Mouse (Mus musculus): Measurements from ENCODE around the gene Arhgef12. TPM values are rescaled to one million over a fixed set of nuclear protein-coding genes. Genes with fewer than 3 reads are reported as not detected.

Gene Arhgef12
- total and polyA plus RNA-seq, 3 experiments, result 34.8 to 150 (median 136) TPM

DNA sequence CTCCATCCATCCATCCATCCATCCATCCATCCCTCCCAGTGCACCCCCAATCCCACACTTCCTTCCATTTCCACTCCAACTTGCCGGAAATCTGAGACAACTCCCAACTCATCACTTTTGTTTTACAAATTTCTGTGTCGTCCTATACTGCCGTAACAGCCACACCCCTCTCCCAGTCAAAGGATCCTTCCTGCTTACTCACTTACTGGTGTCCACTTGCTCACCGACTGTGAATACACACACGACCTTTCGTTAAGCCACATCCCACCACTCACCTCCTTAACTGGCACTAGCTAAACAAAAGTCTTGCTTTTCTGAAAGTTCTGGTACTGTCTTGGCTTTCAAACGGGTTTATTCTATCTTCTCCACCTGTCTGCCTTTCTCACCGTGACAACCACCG, 87.4 kb downstream of the Arhgef12 start:
- H3K9ac ChIP-seq (ENCODE audit: low read depth, low read length), result no peak overlapping the region
- TF ChIP-seq EP300 (IDR thresholded peaks at IDR 0.05; ENCODE audit: insufficient read depth, low read depth, low read length), result no peak
- TF ChIP-seq CTCF (IDR thresholded peaks at IDR 0.05), result no peak
- TF ChIP-seq POLR2A (IDR thresholded peaks at IDR 0.05; ENCODE audit: insufficient read depth, low read depth, low read length), result no peak
- no peak overlapping the region for H3K27ac ChIP-seq
- peaks cover 36% of the 10 kb centered on the region for H3K36me3 ChIP-seq (ENCODE audit: control insufficient read depth, insufficient read depth, low read length)
- intact Hi-C loops (cut with DNase I), result no loop called here
- 92% methylated on average over 9 of the region's 9 CpGs for WGBS
- no peak overlapping the region for H3K4me3 ChIP-seq
- no peaks in the 10 kb centered on the region for H3K27me3 ChIP-seq (ENCODE audit: control insufficient read depth, insufficient read depth, low read length)
- no peaks in the 10 kb centered on the region for H3K79me2 ChIP-seq (replicated peaks; ENCODE audit: control insufficient read depth, insufficient read depth, low read length)
- DNase-seq, result no peak
- H3K4me1 ChIP-seq (ENCODE audit: control insufficient read depth, insufficient read depth, low read length), result peaks cover 9% of the 10 kb centered on the region

DNA sequence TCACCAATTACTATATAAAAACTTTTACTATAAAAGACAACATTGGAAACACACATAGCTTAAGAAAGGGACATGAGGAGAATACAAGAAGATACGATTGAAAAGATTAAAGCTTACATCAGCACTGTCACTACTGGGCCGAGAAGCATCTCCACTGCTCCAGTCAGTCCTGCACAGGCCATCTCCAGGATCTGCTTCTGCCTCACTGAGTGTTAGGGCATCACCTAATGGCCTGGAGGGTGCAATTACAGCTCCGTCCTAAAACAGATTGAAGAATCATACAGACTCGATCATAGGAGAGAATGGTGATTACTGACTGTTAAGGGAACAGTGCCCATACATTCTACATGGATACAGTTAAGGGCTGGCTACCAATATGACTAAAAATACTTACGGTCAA, 91.3 kb downstream of the Arhgef12 start:
- Histone ChIP-seq H3K4me1 (ENCODE audit: control insufficient read depth, insufficient read depth, low read length) (0 out of 2 replicates have a peak, but pooled peaks cover 1% of the 10 kb centered on the region), H3K27ac (peak overlapping the region; percentile 8; the same call in 1 of the 2 replicates), H3K9ac (ENCODE audit: low read depth, low read length) (no peak overlapping the region), H3K79me2 (replicated peaks; ENCODE audit: control insufficient read depth, insufficient read depth, low read length) (no peaks in the 10 kb centered on the region), H3K4me3 (no peak overlapping the region), H3K27me3 (ENCODE audit: control insufficient read depth, insufficient read depth, low read length) (no peaks in the 10 kb centered on the region), H3K36me3 (ENCODE audit: control insufficient read depth, insufficient read depth, low read length) (peaks cover 33% of the 10 kb centered on the region)
- intact Hi-C loops (cut with DNase I), result no loop called here
- DNase-seq, result no peak
- TF ChIP-seq POLR2A (IDR thresholded peaks at IDR 0.05; ENCODE audit: insufficient read depth, low read depth, low read length) (no peak), CTCF (IDR thresholded peaks at IDR 0.05) (peak; percentile 54)
- 76% methylated on average over 5 of the region's 5 CpGs for WGBS

DNA sequence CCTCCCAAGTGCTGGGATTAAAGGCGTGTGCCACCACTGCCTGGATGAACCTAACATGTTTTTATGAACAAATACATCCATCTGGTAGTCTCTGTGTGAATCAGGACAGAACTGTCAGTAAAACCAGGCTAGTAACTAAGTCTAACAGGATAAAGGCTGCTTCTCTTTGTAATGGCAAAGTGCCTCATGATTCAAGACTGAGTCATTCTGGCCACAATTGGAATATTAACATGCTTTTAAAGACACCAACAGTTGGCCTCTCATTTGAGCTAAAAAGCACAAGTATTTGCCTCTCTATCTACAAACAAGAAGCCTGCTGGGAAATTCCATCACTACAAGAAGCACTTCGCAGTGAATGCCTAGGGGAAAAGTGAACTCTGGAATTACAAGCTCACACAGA, 91.7 kb downstream of the Arhgef12 start:
- intact Hi-C loops (cut with DNase I), result no loop called here
- WGBS, result 70% methylated on average over 2 of the region's 2 CpGs
- no peaks in the 10 kb centered on the region for H3K27me3 ChIP-seq (ENCODE audit: control insufficient read depth, insufficient read depth, low read length)
- no peaks in the 10 kb centered on the region for H3K79me2 ChIP-seq (replicated peaks; ENCODE audit: control insufficient read depth, insufficient read depth, low read length)
- H3K4me1 ChIP-seq (ENCODE audit: control insufficient read depth, insufficient read depth, low read length), result 0 out of 2 replicates have a peak, but pooled peaks cover 1% of the 10 kb centered on the region
- no peak overlapping the region for H3K4me3 ChIP-seq
- no peak for DNase-seq
- peak overlapping the region; percentile 11; the same call in 1 of the 2 replicates for H3K27ac ChIP-seq
- TF ChIP-seq POLR2A (IDR thresholded peaks at IDR 0.05; ENCODE audit: insufficient read depth, low read depth, low read length), result no peak
- TF ChIP-seq CTCF (IDR thresholded peaks at IDR 0.05), result no peak
- TF ChIP-seq EP300 (IDR thresholded peaks at IDR 0.05; ENCODE audit: insufficient read depth, low read depth, low read length), result no peak
- H3K36me3 ChIP-seq (ENCODE audit: control insufficient read depth, insufficient read depth, low read length), result peaks cover 32% of the 10 kb centered on the region
- no peak overlapping the region for H3K9ac ChIP-seq (ENCODE audit: low read depth, low read length)

- Histone ChIP-seq H3K4me1 (ENCODE audit: control insufficient read depth, insufficient read depth, low read length) (0 out of 2 replicates have a peak, but pooled peaks cover 1% of the 10 kb centered on the region), H3K4me3 (no peak overlapping the region), H3K79me2 (replicated peaks; ENCODE audit: control insufficient read depth, insufficient read depth, low read length) (no peaks in the 10 kb centered on the region), H3K27me3 (ENCODE audit: control insufficient read depth, insufficient read depth, low read length) (no peaks in the 10 kb centered on the region), H3K27ac (peak overlapping the region; percentile 11; the same call in 1 of the 2 replicates), H3K9ac (ENCODE audit: low read depth, low read length) (no peak overlapping the region), H3K36me3 (ENCODE audit: control insufficient read depth, insufficient read depth, low read length) (peaks cover 32% of the 10 kb centered on the region)
- no peak for DNase-seq
- 80% methylated on average over 1 of the region's 1 CpGs for WGBS
- TF ChIP-seq EP300 (IDR thresholded peaks at IDR 0.05; ENCODE audit: insufficient read depth, low read depth, low read length), result no peak
- TF ChIP-seq POLR2A (IDR thresholded peaks at IDR 0.05; ENCODE audit: insufficient read depth, low read depth, low read length), result no peak
- no peak for TF ChIP-seq CTCF (IDR thresholded peaks at IDR 0.05)
- intact Hi-C loops (cut with DNase I), result no loop called here
These were observed 92.2 kb downstream of the Arhgef12 start for GRCm38 (mm10) chr9:43014886-43015285.

DNA sequence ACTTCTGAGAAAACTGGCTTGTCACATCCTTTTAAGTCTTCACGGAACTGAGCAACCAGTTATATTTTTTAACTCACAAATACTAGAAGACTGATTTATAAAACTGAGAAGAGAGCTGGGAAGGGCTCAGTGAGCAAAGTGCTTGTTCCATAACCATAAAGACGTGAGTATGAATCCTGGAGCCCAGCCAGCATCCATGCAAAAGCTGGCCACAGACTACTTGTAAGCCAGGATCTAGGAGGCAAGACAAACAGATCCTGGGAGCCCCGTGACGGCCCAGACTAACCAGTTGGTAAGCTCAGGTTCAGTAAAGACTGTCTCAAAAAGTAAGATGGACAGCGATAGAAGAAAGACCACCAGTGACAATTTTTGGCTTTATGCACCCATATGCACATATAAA, 94.5 kb downstream of the Arhgef12 start:
- TF ChIP-seq POLR2A (IDR thresholded peaks at IDR 0.05; ENCODE audit: insufficient read depth, low read depth, low read length), result no peak
- no peak for TF ChIP-seq EP300 (IDR thresholded peaks at IDR 0.05; ENCODE audit: insufficient read depth, low read depth, low read length)
- 58% methylated on average over 5 of the region's 5 CpGs for WGBS
- Histone ChIP-seq H3K27ac (no peak overlapping the region), H3K36me3 (ENCODE audit: control insufficient read depth, insufficient read depth, low read length) (peaks cover 27% of the 10 kb centered on the region), H3K27me3 (ENCODE audit: control insufficient read depth, insufficient read depth, low read length) (no peaks in the 10 kb centered on the region), H3K4me3 (no peak overlapping the region), H3K4me1 (ENCODE audit: control insufficient read depth, insufficient read depth, low read length) (0 out of 2 replicates have a peak, but pooled peaks cover 1% of the 10 kb centered on the region), H3K79me2 (replicated peaks; ENCODE audit: control insufficient read depth, insufficient read depth, low read length) (no peaks in the 10 kb centered on the region), H3K9ac (ENCODE audit: low read depth, low read length) (no peak overlapping the region)
- no peak for DNase-seq
- intact Hi-C loops (cut with DNase I), result no loop called here

GRCm38 (mm10) chr9:43011061-43011460, 96.0 kb downstream of the Arhgef12 start:
- H3K36me3 ChIP-seq (ENCODE audit: control insufficient read depth, insufficient read depth, low read length), result peaks cover 21% of the 10 kb centered on the region
- no peak overlapping the region for H3K27ac ChIP-seq
- H3K4me1 ChIP-seq (ENCODE audit: control insufficient read depth, insufficient read depth, low read length), result no peaks in the 10 kb centered on the region
- no peak overlapping the region for H3K9ac ChIP-seq (ENCODE audit: low read depth, low read length)
- 53% methylated on average over 4 of the region's 4 CpGs for WGBS
- DNase-seq, result peak in 1 of 2 experiments; percentile 24
- H3K27me3 ChIP-seq (ENCODE audit: control insufficient read depth, insufficient read depth, low read length), result no peaks in the 10 kb centered on the region
- TF ChIP-seq CTCF (IDR thresholded peaks at IDR 0.05), result no peak
- TF ChIP-seq EP300 (IDR thresholded peaks at IDR 0.05; ENCODE audit: insufficient read depth, low read depth, low read length), result no peak
- TF ChIP-seq POLR2A (IDR thresholded peaks at IDR 0.05; ENCODE audit: insufficient read depth, low read depth, low read length), result no peak
- no peak overlapping the region for H3K4me3 ChIP-seq
- intact Hi-C loops (cut with DNase I), result no loop called here
- H3K79me2 ChIP-seq (replicated peaks; ENCODE audit: control insufficient read depth, insufficient read depth, low read length), result no peaks in the 10 kb centered on the region

Measured in heart, adult 2 months (tissue).